Mouse (Mus musculus): ENCODE results near the gene Gm20518.

The Gm20518 gene

GRCm38 (mm10) chr16:17804449-17804912 lies 87.0 kb downstream of the Gm20518 start:
- DNase-seq, result peak; percentile 42 to 51

DNA sequence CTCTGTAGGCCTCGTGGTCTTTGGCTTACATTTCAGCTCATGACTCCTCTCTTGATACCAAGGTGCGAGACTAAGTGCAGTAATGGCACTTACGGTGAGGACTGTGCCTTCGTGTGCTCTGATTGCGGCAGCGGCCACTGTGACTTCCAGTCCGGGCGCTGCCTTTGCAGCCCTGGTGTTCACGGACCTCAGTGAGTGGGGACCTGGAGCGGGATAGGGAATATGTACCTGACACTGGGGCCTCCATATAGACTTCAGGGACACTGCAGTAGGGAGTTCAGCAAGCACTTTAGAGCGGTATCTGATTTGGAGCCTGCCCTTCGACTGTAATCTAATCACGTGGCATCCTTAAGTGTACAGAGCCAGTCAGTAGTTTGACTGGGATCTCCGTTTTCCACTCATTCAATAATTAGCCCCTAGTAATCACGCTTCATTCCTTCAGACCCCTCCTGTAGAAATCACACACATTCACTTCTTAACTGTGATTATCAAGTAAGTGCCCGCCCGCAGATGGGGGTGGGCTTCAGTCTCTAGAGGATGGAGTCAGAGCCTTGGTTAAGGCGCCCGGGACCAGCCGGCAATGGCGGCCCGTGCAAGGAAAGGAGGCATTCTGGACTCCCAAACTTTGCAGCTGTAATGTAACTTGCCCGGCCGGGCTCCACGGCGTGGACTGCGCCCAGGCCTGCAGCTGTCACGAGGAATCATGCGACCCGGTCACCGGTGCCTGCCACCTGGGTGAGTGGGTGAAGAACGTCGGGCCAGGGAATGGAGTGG lies 87.6 kb downstream of the Gm20518 start:
- no peak for DNase-seq

DNA sequence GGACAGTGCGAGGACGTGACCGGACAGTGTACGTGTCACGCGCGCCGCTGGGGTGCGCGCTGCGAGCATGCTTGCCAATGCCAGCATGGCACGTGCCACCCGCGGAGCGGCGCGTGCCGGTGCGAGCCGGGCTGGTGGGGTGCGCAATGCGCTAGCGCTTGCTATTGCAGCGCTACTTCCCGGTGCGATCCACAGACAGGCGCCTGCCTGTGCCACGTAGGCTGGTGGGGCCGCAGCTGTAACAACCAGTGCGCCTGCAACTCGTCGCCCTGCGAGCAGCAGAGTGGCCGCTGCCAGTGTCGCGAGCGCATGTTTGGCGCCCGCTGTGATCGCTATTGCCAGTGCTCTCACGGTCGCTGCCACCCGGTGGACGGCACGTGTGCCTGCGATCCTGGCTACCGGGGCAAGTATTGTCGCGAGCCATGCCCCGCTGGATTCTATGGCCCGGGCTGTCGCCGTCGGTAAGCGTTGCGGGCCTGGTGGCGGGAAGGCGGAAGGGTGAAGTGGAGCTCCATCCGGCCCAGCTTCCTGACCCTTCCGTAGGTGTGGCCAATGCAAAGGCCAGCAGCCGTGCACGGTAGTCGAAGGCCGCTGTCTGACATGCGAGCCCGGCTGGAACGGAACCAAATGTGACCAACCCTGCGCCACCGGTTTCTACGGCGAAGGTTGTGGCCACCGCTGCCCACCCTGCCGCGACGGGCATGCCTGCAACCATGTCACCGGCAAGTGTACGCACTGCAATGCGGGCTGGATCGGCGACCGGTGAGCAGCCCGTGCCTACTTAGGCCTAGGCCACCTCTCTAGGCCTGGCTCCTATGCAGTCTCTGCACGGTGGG lies 88.4 kb downstream of the Gm20518 start:
- DNase-seq, result peak; percentile 38 to 71

DNA sequence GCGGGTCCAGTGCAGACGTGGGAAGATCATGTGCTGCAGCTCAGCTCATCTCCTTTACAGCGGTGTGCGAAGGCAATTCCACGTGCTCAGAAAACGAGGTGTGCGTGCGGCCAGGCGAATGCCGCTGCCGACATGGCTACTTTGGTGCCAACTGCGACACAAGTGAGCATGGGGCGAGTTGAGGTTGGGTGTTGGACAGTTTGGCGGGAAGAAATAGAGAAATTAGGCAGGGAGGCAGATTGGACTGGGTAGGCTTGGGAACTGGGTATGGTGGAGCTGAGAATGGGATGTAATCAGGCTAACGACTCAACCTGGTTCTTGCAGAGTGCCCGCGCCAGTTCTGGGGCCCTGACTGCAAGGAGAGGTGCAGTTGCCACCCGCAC lies 89.0 kb downstream of the Gm20518 start:
- DNase-seq, result no peak

DNA sequence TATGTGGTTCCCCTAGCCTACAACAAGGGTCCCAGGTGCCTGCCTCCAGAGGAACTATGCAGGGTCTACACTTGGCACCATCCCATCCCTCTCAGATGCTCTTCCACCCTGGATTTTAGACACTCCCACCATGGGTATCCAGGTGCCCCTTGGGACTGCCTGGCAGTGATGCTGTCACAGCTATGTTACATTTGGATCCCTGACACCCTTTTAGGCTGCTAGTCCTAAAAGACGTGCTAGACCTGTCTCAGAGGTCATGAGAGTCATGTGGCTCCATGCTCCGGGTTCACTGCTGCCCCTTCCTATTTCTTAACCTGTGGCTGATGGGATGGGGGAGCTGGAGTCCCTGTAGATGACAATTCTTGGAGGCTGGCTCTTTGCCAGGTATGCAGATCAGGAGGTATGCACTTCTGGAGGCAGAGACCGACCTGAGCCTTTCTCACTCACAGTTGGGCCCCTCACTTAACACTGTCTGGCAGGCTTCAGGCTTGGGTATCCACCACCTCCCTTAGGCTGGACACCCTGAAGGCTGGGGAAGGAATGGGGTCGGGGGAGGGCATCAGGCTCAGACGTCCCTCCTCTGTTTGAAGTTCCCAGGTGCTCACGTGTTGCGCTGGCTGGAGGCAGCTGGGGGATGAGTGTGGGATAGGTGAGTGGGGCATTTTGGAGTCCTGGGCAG lies 89.6 kb downstream of the Gm20518 start:
- DNase-seq, result no peak

DNA sequence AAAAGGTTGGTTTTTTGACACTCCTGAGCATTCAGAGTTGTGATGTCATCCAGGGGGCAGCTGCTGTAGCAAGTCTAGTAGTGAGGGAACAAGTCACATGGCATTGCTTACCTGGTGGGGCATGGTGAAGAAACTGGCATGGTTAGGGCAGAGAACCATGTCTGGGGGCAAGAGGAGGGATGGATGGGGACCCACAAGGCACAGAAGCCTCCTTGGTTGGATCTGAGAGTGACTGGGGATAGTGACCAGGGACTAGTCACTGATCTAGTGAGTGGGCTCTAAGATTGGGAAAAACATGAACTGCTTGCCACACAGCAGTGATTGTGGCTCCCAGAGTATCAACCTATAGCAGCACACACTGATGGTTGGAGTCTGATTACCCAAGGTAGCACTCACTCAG lies 91.9 kb downstream of the Gm20518 start:
- DNase-seq, result no peak

DNA sequence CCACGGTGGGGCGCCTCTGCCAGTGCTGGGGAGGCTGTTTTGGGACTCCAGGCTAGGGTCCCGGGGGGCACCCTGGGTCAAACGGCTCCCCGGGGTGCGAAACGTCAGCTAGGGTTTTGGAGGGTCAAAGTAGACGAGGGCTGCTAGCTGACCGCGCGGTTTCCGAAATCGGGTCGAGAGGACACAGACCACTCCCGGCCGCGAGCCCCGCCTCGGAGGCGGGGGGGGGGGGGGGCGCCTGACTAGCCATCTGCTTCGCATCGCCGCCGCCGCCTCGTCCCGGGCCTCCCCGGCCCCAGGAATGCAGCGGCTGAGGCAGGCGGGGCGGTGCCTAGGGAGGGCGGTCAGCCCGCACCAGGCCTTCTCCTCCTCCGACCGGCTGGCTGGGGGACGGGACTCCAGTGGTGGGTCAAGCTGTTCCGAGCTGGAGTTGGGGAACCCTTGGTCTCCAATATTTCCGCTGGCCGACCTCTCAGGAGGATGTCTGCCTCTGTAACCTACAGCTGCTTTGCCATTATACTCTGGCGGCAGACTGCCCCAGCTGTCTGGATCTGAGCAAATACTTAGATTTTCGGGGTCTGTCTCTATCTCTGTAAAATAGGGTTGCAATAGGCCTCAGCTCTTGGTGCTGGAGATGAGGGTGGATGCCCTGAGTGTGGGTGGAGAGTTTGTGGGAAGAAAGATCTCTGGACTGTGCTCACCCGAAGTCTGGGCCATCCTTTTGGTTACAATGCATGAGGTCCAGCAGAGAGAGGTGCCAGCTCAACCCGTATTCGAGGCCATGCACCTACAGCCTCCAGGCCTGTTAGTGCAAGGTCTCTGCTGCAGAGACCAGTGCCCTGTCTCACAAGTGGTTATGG lies 92.9 kb downstream of the Gm20518 start:
- DNase-seq, result peak; percentile 66 to 85

DNA sequence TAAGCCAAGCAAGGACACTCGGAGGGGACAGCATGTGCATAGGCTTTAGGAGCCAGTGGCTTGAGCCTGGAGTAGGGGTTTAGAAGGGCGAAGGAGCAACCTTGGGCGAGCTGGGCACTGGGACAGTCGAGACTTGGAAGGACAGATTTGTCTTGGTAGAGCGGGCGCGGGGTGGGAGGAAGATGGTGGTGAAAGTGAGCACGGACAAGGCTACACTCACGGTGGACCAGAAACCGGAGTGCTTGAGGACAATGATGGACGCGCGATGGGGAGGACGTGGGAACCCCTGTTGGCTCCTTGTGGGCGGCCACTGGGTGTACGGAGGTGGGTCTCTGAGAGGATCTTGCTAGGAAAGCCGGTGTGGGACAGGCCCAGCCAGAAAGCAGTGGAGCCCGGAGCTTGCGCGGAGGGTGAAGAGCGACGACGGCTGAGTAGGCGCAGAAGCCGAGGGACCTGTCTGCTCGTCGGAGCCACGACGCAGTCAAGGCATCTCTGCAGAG lies 93.6 kb downstream of the Gm20518 start:
- DNase-seq, result no peak

DNA sequence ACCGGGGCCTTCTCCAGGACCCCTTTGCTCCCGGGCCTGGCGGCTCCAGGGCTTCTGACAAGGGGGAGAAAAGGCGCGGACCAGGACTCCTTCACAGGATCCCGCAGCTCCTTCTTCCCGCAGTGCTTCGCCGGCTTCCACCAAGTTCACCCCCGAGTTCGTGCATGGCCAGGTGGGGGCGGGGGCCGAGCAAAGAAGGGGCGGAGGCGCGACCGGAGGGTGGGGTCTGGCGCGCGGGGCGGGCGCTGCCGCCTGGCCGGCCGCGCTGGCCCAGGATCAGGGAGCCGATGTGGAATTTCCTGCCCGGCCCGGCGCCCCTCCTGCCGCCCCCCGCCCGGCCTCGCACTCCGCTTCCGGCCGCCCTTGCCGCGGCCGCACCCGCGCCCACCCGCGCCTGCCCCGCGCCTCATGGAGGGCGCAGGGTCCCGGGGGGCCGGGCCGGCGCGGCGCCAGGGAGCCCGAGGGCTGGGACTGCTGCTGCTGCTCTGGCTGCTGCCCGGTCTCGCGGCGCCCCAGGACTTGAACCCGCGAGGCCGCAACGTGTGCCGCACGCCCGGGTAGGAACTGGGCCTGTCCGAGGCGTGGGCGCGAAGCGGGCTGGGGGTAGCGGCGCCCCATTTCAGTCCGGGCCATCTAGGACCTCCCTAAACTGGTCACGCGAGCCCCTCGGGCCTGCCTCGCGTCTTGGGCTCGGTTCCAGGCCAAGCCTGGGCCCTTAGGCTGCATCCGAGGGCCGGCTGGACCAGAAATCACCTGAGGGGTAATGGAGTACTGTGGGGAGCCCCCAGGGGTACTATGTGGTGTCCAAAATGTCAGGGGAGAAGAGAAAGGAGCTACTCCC lies 94.3 kb downstream of the Gm20518 start, which contains the start of gene Scarf2:
TSS of gene Scarf2 (plus strand) at position 312 of the 841 bp plus-strand sequence.
- DNase-seq, result peak; percentile 63 to 76

DNA sequence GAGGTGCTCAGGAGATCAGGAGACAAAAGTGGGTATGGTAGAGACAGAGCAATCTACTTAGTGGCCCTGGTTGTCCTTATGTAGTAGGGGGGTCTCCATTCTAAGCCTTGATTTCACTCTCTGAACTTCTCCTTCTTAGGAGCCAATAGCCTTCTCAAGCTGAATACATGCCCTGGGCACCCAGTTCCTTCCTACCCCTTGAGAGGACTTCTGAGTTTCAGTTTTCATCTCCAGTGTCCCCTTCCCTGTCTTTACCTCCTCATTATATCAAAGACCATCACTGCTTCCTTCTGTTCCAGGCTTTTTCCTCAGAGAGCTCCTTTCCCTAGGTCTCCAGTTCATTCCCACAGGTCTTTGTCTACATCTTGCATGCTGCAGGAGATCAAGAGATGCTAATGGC lies 95.0 kb downstream of the Gm20518 start:
- DNase-seq, result no peak

DNA sequence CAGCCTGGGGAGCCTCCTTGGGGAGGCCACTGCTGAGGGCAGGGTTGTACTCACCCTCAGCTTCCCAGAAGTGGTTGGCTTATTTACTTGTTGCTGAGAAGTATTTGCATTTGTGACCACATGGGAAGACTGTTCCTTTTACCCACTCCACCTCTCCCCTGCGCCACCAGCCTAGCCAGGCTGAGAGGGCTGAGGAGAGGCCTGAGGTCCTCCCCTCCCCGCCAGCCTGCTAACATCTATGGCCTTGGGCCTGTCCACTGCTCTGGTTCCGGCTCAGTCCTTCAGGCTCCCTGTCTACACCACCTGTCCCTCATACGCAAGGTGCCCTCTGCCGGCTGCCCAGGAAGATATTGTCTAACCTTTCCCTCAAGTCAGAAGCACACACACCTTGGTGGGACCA lies 95.8 kb downstream of the Gm20518 start:
- no peak for DNase-seq

DNA sequence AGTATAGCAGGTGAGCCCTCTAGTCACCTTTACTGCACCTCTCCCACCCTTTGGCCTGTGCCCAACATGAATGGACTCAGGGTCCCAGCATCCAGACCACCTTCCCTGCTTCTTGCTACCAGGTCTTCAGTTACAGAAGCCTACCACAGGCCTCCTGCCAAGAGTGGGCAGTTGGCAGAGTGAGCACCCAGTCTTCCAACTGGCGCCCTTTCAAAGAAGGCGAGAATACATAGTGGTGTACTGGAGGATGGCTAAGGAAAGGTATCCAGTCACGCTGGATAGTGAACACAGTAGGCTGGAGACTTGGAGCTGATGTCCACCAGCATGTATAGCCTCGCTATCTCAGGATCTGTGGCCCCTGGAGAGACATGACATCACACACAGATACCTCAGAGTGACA lies 97.4 kb downstream of the Gm20518 start:
- DNase-seq, result no peak

GRCm38 (mm10) chr16:17792728-17793127 lies 98.7 kb downstream of the Gm20518 start:
- DNase-seq, result no peak

- DNase-seq, result no peak
Observed at GRCm38 (mm10) chr16:17785337-17785736, 106.1 kb downstream of the Gm20518 start.

All from kidney, postnatal 25 days (tissue).